Mouse (Mus musculus): ENCODE results near the gene Ninj2. TPM values are rescaled to one million over a fixed set of nuclear protein-coding genes. Genes with fewer than 3 reads are reported as not detected.
A peak's percentile ranks its signal among the peaks of the same experiment; 100 is the strongest.

The Ninj2 gene
- total RNA-seq, 2 experiments from 2014 or later: 1.2 to 1.8 TPM

- DNase-seq (ENCODE audit: low spot score in 2 of 2): no peak
- intact Hi-C loops (cut with DNase I): no loop called here
Observed at GRCm38 (mm10) chr6:120115443-120115842, 22.3 kb downstream of the Ninj2 start.

- intact Hi-C loops (cut with DNase I): no loop called here
Observed at GRCm38 (mm10) chr6:120119824-120120223, 26.7 kb downstream of the Ninj2 start.

GRCm38 (mm10) chr6:120124688-120125087, 31.5 kb downstream of the Ninj2 start:
- DNase-seq (ENCODE audit: low spot score in 2 of 2): no peak
- intact Hi-C loops (cut with DNase I): no loop called here

More at GRCm38 (mm10) chr6:120119824-120120223, 26.7 kb downstream of the Ninj2 start:
- DNase-seq (ENCODE audit: low spot score in 2 of 2): no peak

GRCm38 (mm10) chr6:120126456-120126855, 33.3 kb downstream of the Ninj2 start:
- DNase-seq (ENCODE audit: low spot score in 2 of 2): no peak
- intact Hi-C loops (cut with DNase I): no loop called here

- DNase-seq (ENCODE audit: low spot score in 2 of 2): no peak
- intact Hi-C loops (cut with DNase I): no loop called here
Observed at GRCm38 (mm10) chr6:120127321-120127720, 34.2 kb downstream of the Ninj2 start.

GRCm38 (mm10) chr6:120134748-120135147, 41.6 kb downstream of the Ninj2 start:
- DNase-seq (ENCODE audit: low spot score in 2 of 2): no peak
- intact Hi-C loops (cut with DNase I): no loop called here

- peak in 1 of 2 experiments; percentile 46 for DNase-seq (ENCODE audit: low spot score in 2 of 2)
- intact Hi-C loops (cut with DNase I): no loop called here
Observed at GRCm38 (mm10) chr6:120145439-120145838, 52.3 kb downstream of the Ninj2 start.

GRCm38 (mm10) chr6:120146676-120147075, 53.5 kb downstream of the Ninj2 start:
- DNase-seq (ENCODE audit: low spot score in 2 of 2): no peak
- intact Hi-C loops (cut with DNase I): no loop called here

- intact Hi-C loops (cut with DNase I): no loop called here
- DNase-seq (ENCODE audit: low spot score in 2 of 2): no peak
Observed at GRCm38 (mm10) chr6:120147411-120147810, 54.3 kb downstream of the Ninj2 start.

GRCm38 (mm10) chr6:120148716-120149392, 55.7 kb downstream of the Ninj2 start:
- intact Hi-C loops (cut with DNase I): no loop called here
- no peak for DNase-seq (ENCODE audit: low spot score in 2 of 2)

- DNase-seq (ENCODE audit: low spot score in 2 of 2): no peak
Observed at GRCm38 (mm10) chr6:120149458-120150120, 56.4 kb downstream of the Ninj2 start.

GRCm38 (mm10) chr6:120150206-120150605, 57.1 kb downstream of the Ninj2 start:
- DNase-seq (ENCODE audit: low spot score in 2 of 2): no peak
- intact Hi-C loops (cut with DNase I): no loop called here

More at GRCm38 (mm10) chr6:120149458-120150120, 56.4 kb downstream of the Ninj2 start:
- intact Hi-C loops (cut with DNase I): no loop called here

- intact Hi-C loops (cut with DNase I): no loop called here
- no peak for DNase-seq (ENCODE audit: low spot score in 2 of 2)
Observed at GRCm38 (mm10) chr6:120151616-120152053, 58.5 kb downstream of the Ninj2 start.

GRCm38 (mm10) chr6:120152739-120153696, 59.9 kb downstream of the Ninj2 start:
- intact Hi-C loops (cut with DNase I): no loop called here
- DNase-seq (ENCODE audit: low spot score in 2 of 2): peak in 1 of 2 experiments; percentile 44

GRCm38 (mm10) chr6:120154526-120155309, 61.6 kb downstream of the Ninj2 start:
- DNase-seq (ENCODE audit: low spot score in 2 of 2): peak in 1 of 2 experiments; percentile 42
- intact Hi-C loops (cut with DNase I): no loop called here

- intact Hi-C loops (cut with DNase I): no loop called here
- DNase-seq (ENCODE audit: low spot score in 2 of 2): no peak
Observed at GRCm38 (mm10) chr6:120155510-120155909, 62.4 kb downstream of the Ninj2 start.

GRCm38 (mm10) chr6:120157479-120157878, 64.3 kb downstream of the Ninj2 start:
- intact Hi-C loops (cut with DNase I): no loop called here
- DNase-seq (ENCODE audit: low spot score in 2 of 2): no peak

GRCm38 (mm10) chr6:120159133-120159901, 66.2 kb downstream of the Ninj2 start:
- DNase-seq (ENCODE audit: low spot score in 2 of 2): peak; percentile 61 to 78
- intact Hi-C loops (cut with DNase I): no loop called here
